Mouse (Mus musculus): ENCODE measurements at regions not wholly inside any gene's neighbourhood (a gene's known extent, or its start where the extent isn't known, plus 50 kb on each side); places are given as distances from the start of the nearest gene placed in this dataset.

- WGBS = 23% methylated on average over 2 of the region's 2 CpGs
- 0 out of 2 replicates have a peak, but pooled peaks cover 2% of the 10 kb centered on the region for H3K4me1 ChIP-seq (replicated peaks)
- no peaks in the 10 kb centered on the region for H3K36me3 ChIP-seq
- ATAC-seq (ENCODE audit: low FRiP score) = no peak
- no peak overlapping the region for H3K4me3 ChIP-seq
- H3K9me3 ChIP-seq = no peaks in the 10 kb centered on the region
- no peaks in the 10 kb centered on the region for H3K27me3 ChIP-seq
- H3K27ac ChIP-seq = no peak overlapping the region
- no peak overlapping the region for H3K4me2 ChIP-seq
- no peak overlapping the region for H3K9ac ChIP-seq
Measured at GRCm38 (mm10) chr6:53130717-53131330, 62.4 kb upstream of the Jazf1 start.

GRCm38 (mm10) chr6:53126776-53127175 is 58.3 kb upstream of the Jazf1 start:
- H3K9ac ChIP-seq = no peak overlapping the region
- WGBS = 87% methylated on average over 5 of the region's 5 CpGs
- H3K4me1 ChIP-seq (replicated peaks) = 0 out of 2 replicates have a peak, but pooled peaks cover 2% of the 10 kb centered on the region
- no peak overlapping the region for H3K4me3 ChIP-seq
- H3K9me3 ChIP-seq = no peaks in the 10 kb centered on the region
- ATAC-seq (ENCODE audit: low FRiP score) = no peak
- no peaks in the 10 kb centered on the region for H3K36me3 ChIP-seq
- no peak overlapping the region for H3K27ac ChIP-seq
- H3K4me2 ChIP-seq = no peak overlapping the region
- H3K27me3 ChIP-seq = no peaks in the 10 kb centered on the region

- 79% methylated on average over 17 of the region's 17 CpGs for WGBS
- H3K27ac ChIP-seq = no peak overlapping the region
- no peaks in the 10 kb centered on the region for H3K36me3 ChIP-seq
- H3K4me1 ChIP-seq (replicated peaks) = no peaks in the 10 kb centered on the region
- ATAC-seq (ENCODE audit: low FRiP score) = no peak
- no peak overlapping the region for H3K4me3 ChIP-seq
- H3K4me2 ChIP-seq = no peak overlapping the region
- H3K9ac ChIP-seq = no peak overlapping the region
- no peaks in the 10 kb centered on the region for H3K27me3 ChIP-seq
- no peaks in the 10 kb centered on the region for H3K9me3 ChIP-seq
Measured at GRCm38 (mm10) chr6:53124800-53125450, 56.5 kb upstream of the Jazf1 start.

GRCm38 (mm10) chr6:53120385-53120784 is 52.0 kb upstream of the Jazf1 start:
- H3K4me2 ChIP-seq = no peak overlapping the region
- H3K27me3 ChIP-seq = no peaks in the 10 kb centered on the region
- no peaks in the 10 kb centered on the region for H3K9me3 ChIP-seq
- ATAC-seq (ENCODE audit: low FRiP score) = no peak
- no peak overlapping the region for H3K27ac ChIP-seq
- H3K36me3 ChIP-seq = no peaks in the 10 kb centered on the region
- no peak overlapping the region for H3K4me3 ChIP-seq
- 94% methylated on average over 5 of the region's 5 CpGs for WGBS
- no peaks in the 10 kb centered on the region for H3K4me1 ChIP-seq (replicated peaks)
- no peak overlapping the region for H3K9ac ChIP-seq

Data from hindbrain, embryonic 13.5 days (tissue).